9 mouse cellular contexts compared by ENCODE assay signal in genomic region chr10:36834224-36834623, GRCm38 (mm10).
DNase-seq lines count a peak whose midpoint lies in the region; ATAC-seq and TF ChIP-seq lines count a peak whose summit lies in the region.
"Had no signal": no experiment of that assay in that cellular context is flagged by ENCODE, and none has a peak within 500 bp of the region (broad histone marks: within the 10 kb centered on the region; RNA-seq: fewer than 3 reads in every experiment).

No protein-coding gene starts in this region.

- peak; percentile 69; the same call in 1 of the 2 replicates for TF ChIP-seq CTCF in brain, embryonic 14.5 days (IDR thresholded peaks at IDR 0.05; ENCODE audit: borderline replicate concordance, extremely low read depth, insufficient read depth, insufficient read length)

- peaks cover 5% of the 10 kb centered on the region; the same call in 1 of the 2 replicates for H3K36me3 ChIP-seq in neural tube, embryonic 15.5 days
- H3K36me3 ChIP-seq: midbrain, embryonic 12.5 days had no signal

- 18% methylated on average over 5 of the region's 5 CpGs for WGBS in neural tube, embryonic 15.5 days

- no peak overlapping the region for H3K9ac ChIP-seq in neural tube, embryonic 15.5 days (replicated peaks)
- H3K9ac ChIP-seq: midbrain, embryonic 12.5 days had no signal

- no peaks in the 10 kb centered on the region for H3K4me1 ChIP-seq in neural tube, embryonic 15.5 days
- H3K4me1 ChIP-seq: midbrain, embryonic 12.5 days had no signal

- TF ChIP-seq POLR2A in brain, embryonic 14.5 days (IDR thresholded peaks at IDR 0.05; ENCODE audit: borderline replicate concordance, extremely low read depth, insufficient read depth, insufficient read length, poor library complexity, severe bottlenecking) = no peak

- DNase-seq in gastrocnemius, adult 18-20 months (ENCODE audit: low spot score) = peak; percentile 10
- DNase-seq in gastrocnemius, postnatal 4 days (ENCODE audit: low spot score in 2 of 2) = no peak
- peak; percentile 32 for DNase-seq in neural tube, embryonic 10.5 days (ENCODE audit: extremely low spot score, low spot score)
- peak; percentile 36 for DNase-seq in brain, embryonic 14.5 days (ENCODE audit: low read depth)
- peak; percentile 30 to 43 for DNase-seq in layer of hippocampus, postnatal 10 days (ENCODE audit: low spot score in 2 of 2)
- DNase-seq in right cerebral cortex, postnatal 14 days = peak; percentile 61

- ATAC-seq in neural tube, embryonic 15.5 days (ENCODE audit: low FRiP score) = no peak
- ATAC-seq in megakaryocyte-erythroid progenitor cell, adult 5-6 weeks (replicated peaks; ENCODE audit: low FRiP score, low TSS enrichment, poor library complexity, severe bottlenecking) = no peak

- no peak overlapping the region for H3K4me3 ChIP-seq in neural tube, embryonic 15.5 days (replicated peaks)
- H3K4me3 ChIP-seq: midbrain, embryonic 12.5 days had no signal

- H3K27ac ChIP-seq in neural tube, embryonic 15.5 days (replicated peaks) = no peak overlapping the region
- H3K27ac ChIP-seq: midbrain, embryonic 12.5 days had no signal

- no peak overlapping the region for H3K4me2 ChIP-seq in neural tube, embryonic 15.5 days
- H3K4me2 ChIP-seq: midbrain, embryonic 12.5 days had no signal

- H3K27me3 ChIP-seq in neural tube, embryonic 15.5 days (replicated peaks) = no peaks in the 10 kb centered on the region
- H3K27me3 ChIP-seq: midbrain, embryonic 12.5 days had no signal

- H3K9me3 ChIP-seq in neural tube, embryonic 15.5 days (replicated peaks) = no peaks in the 10 kb centered on the region
- H3K9me3 ChIP-seq: midbrain, embryonic 12.5 days had no signal

Comparison
In these comparisons a context has a peak if more than half of its experiments do, and no peak if none do; other contexts are left out.
1. DNase-seq: peak in gastrocnemius, adult 18-20 months (single experiment), neural tube, embryonic 10.5 days (single experiment), brain, embryonic 14.5 days (single experiment), layer of hippocampus, postnatal 10 days (2 of 2) and right cerebral cortex, postnatal 14 days (single experiment); none in gastrocnemius, postnatal 4 days (0 of 2).